Mouse (Mus musculus): ENCODE measurements at regions not wholly inside any gene's neighbourhood (a gene's known extent, or its start where the extent isn't known, plus 50 kb on each side); places are given as distances from the start of the nearest gene placed in this dataset.

GRCm38 (mm10) chr3:80049495-80050225, 165.3 kb downstream of the Fam198b start:
- Histone ChIP-seq H3K36me3 (no peaks in the 10 kb centered on the region), H3K27ac (replicated peaks) (no peak overlapping the region), H3K9me3 (replicated peaks) (no peaks in the 10 kb centered on the region), H3K4me3 (no peak overlapping the region), H3K27me3 (ENCODE audit: low read depth, poor library complexity, severe bottlenecking) (no peaks in the 10 kb centered on the region), H3K4me1 (no peaks in the 10 kb centered on the region)
- no peak for DNase-seq (ENCODE audit: low spot score)
- WGBS: 89% methylated on average over 5 of the region's 5 CpGs

- H3K27me3 ChIP-seq (ENCODE audit: low read depth, poor library complexity, severe bottlenecking): no peaks in the 10 kb centered on the region
- 84% methylated on average over 4 of the region's 4 CpGs for whole genome bisulfite sequencing
Measured at GRCm38 (mm10) chr3:80050920-80051319, 166.6 kb downstream of the Fam198b start.

GRCm38 (mm10) chr3:80051963-80052362, 167.6 kb downstream of the Fam198b start:
- Histone ChIP-seq H3K4me1 (no peaks in the 10 kb centered on the region), H3K4me3 (no peak overlapping the region), H3K27ac (replicated peaks) (no peak overlapping the region), H3K9me3 (replicated peaks) (no peaks in the 10 kb centered on the region), H3K27me3 (ENCODE audit: low read depth, poor library complexity, severe bottlenecking) (no peaks in the 10 kb centered on the region), H3K36me3 (no peaks in the 10 kb centered on the region)
- WGBS: 86% methylated on average over 4 of the region's 4 CpGs
- no peak for DNase-seq (ENCODE audit: low spot score)

More at GRCm38 (mm10) chr3:80050920-80051319, 166.6 kb downstream of the Fam198b start:
- H3K4me1 ChIP-seq: no peaks in the 10 kb centered on the region
- no peak overlapping the region for H3K27ac ChIP-seq (replicated peaks)
- H3K4me3 ChIP-seq: no peak overlapping the region
- H3K36me3 ChIP-seq: no peaks in the 10 kb centered on the region
- DNase-seq (ENCODE audit: low spot score): no peak
- H3K9me3 ChIP-seq (replicated peaks): no peaks in the 10 kb centered on the region

- DNase-seq (ENCODE audit: low spot score): no peak
- H3K36me3 ChIP-seq: no peaks in the 10 kb centered on the region
- WGBS: 54% methylated on average over 3 of the region's 3 CpGs
- no peaks in the 10 kb centered on the region for H3K9me3 ChIP-seq (replicated peaks)
- no peak overlapping the region for H3K27ac ChIP-seq (replicated peaks)
- H3K27me3 ChIP-seq (ENCODE audit: low read depth, poor library complexity, severe bottlenecking): no peaks in the 10 kb centered on the region
- no peak overlapping the region for H3K4me3 ChIP-seq
- no peaks in the 10 kb centered on the region for H3K4me1 ChIP-seq
Measured at GRCm38 (mm10) chr3:80052879-80053278, 168.5 kb downstream of the Fam198b start.

GRCm38 (mm10) chr3:80053435-80053834, 169.1 kb downstream of the Fam198b start:
- Histone ChIP-seq H3K36me3 (no peaks in the 10 kb centered on the region), H3K27me3 (ENCODE audit: low read depth, poor library complexity, severe bottlenecking) (no peaks in the 10 kb centered on the region), H3K4me3 (no peak overlapping the region), H3K27ac (replicated peaks) (no peak overlapping the region), H3K9me3 (replicated peaks) (no peaks in the 10 kb centered on the region), H3K4me1 (no peaks in the 10 kb centered on the region)
- DNase-seq (ENCODE audit: low spot score): no peak
- 87% methylated on average over 2 of the region's 2 CpGs for WGBS

GRCm38 (mm10) chr3:80056636-80057350, 172.5 kb downstream of the Fam198b start:
- no peak for DNase-seq (ENCODE audit: low spot score)
- WGBS: 82% methylated on average over 6 of the region's 6 CpGs
- no peaks in the 10 kb centered on the region for H3K36me3 ChIP-seq
- no peaks in the 10 kb centered on the region for H3K27me3 ChIP-seq (ENCODE audit: low read depth, poor library complexity, severe bottlenecking)
- no peaks in the 10 kb centered on the region for H3K9me3 ChIP-seq (replicated peaks)
- no peaks in the 10 kb centered on the region for H3K4me1 ChIP-seq
- no peak overlapping the region for H3K27ac ChIP-seq (replicated peaks)
- no peak overlapping the region for H3K4me3 ChIP-seq

- Histone ChIP-seq H3K4me1 (no peaks in the 10 kb centered on the region), H3K9me3 (replicated peaks) (no peaks in the 10 kb centered on the region), H3K27me3 (ENCODE audit: low read depth, poor library complexity, severe bottlenecking) (no peaks in the 10 kb centered on the region), H3K36me3 (no peaks in the 10 kb centered on the region), H3K4me3 (no peak overlapping the region), H3K27ac (replicated peaks) (no peak overlapping the region)
- WGBS: 56% methylated on average over 2 of the region's 2 CpGs
- DNase-seq (ENCODE audit: low spot score): no peak
Measured at GRCm38 (mm10) chr3:80058722-80059121, 174.4 kb downstream of the Fam198b start.

- 87% methylated on average over 5 of the region's 5 CpGs for WGBS
Measured at GRCm38 (mm10) chr3:80070726-80071125, 186.4 kb downstream of the Fam198b start.

GRCm38 (mm10) chr3:80079801-80080418, 195.6 kb downstream of the Fam198b start:
- H3K36me3 ChIP-seq: no peaks in the 10 kb centered on the region
- WGBS: 23% methylated on average over 10 of the region's 10 CpGs

More at GRCm38 (mm10) chr3:80070726-80071125, 186.4 kb downstream of the Fam198b start:
- no peaks in the 10 kb centered on the region for H3K9me3 ChIP-seq (replicated peaks)
- H3K36me3 ChIP-seq: no peaks in the 10 kb centered on the region
- H3K27me3 ChIP-seq (ENCODE audit: low read depth, poor library complexity, severe bottlenecking): no peaks in the 10 kb centered on the region
- H3K4me3 ChIP-seq: no peak overlapping the region
- no peak overlapping the region for H3K27ac ChIP-seq (replicated peaks)
- no peaks in the 10 kb centered on the region for H3K4me1 ChIP-seq
- DNase-seq (ENCODE audit: low spot score): no peak

GRCm38 (mm10) chr3:80081210-80081609, 196.9 kb downstream of the Fam198b start:
- H3K27ac ChIP-seq (replicated peaks): no peak overlapping the region
- H3K36me3 ChIP-seq: no peaks in the 10 kb centered on the region
- H3K27me3 ChIP-seq (ENCODE audit: low read depth, poor library complexity, severe bottlenecking): no peaks in the 10 kb centered on the region
- no peaks in the 10 kb centered on the region for H3K9me3 ChIP-seq (replicated peaks)
- no peak for DNase-seq (ENCODE audit: low spot score)
- 74% methylated on average over 7 of the region's 7 CpGs for WGBS
- no peak overlapping the region for H3K4me3 ChIP-seq
- no peaks in the 10 kb centered on the region for H3K4me1 ChIP-seq

More at GRCm38 (mm10) chr3:80079801-80080418, 195.6 kb downstream of the Fam198b start:
- DNase-seq (ENCODE audit: low spot score): peak; percentile 53
- Histone ChIP-seq H3K4me1 (no peaks in the 10 kb centered on the region), H3K4me3 (no peak overlapping the region), H3K27ac (replicated peaks) (no peak overlapping the region), H3K27me3 (ENCODE audit: low read depth, poor library complexity, severe bottlenecking) (no peaks in the 10 kb centered on the region), H3K9me3 (replicated peaks) (no peaks in the 10 kb centered on the region)

- WGBS: 89% methylated on average over 8 of the region's 8 CpGs
- H3K36me3 ChIP-seq: no peaks in the 10 kb centered on the region
- no peaks in the 10 kb centered on the region for H3K9me3 ChIP-seq (replicated peaks)
- H3K4me1 ChIP-seq: no peaks in the 10 kb centered on the region
- H3K4me3 ChIP-seq: no peak overlapping the region
- no peak overlapping the region for H3K27ac ChIP-seq (replicated peaks)
- DNase-seq (ENCODE audit: low spot score): no peak
- H3K27me3 ChIP-seq (ENCODE audit: low read depth, poor library complexity, severe bottlenecking): no peaks in the 10 kb centered on the region
Measured at GRCm38 (mm10) chr3:80082780-80083519, 198.6 kb downstream of the Fam198b start.

- Histone ChIP-seq H3K36me3 (no peaks in the 10 kb centered on the region), H3K27me3 (ENCODE audit: low read depth, poor library complexity, severe bottlenecking) (no peaks in the 10 kb centered on the region)
- WGBS: 76% methylated on average over 3 of the region's 3 CpGs
Measured at GRCm38 (mm10) chr3:80084168-80084567, 199.8 kb downstream of the Fam198b start.

More at GRCm38 (mm10) chr3:80084168-80084567, 199.8 kb downstream of the Fam198b start:
- no peak overlapping the region for H3K27ac ChIP-seq (replicated peaks)
- no peak overlapping the region for H3K4me3 ChIP-seq
- no peaks in the 10 kb centered on the region for H3K9me3 ChIP-seq (replicated peaks)
- no peaks in the 10 kb centered on the region for H3K4me1 ChIP-seq
- no peak for DNase-seq (ENCODE audit: low spot score)
